Mouse (Mus musculus) kidney, embryonic 15.5 days (tissue): ENCODE results near the gene Pik3r5. TPM values are rescaled to one million over a fixed set of nuclear protein-coding genes. Genes with fewer than 3 reads are reported as not detected.

Experiments used
- ATAC-seq: fragments of 200-750 bp; cut with Nextera tagmentation; replicated peaks from 2 replicates; pipeline ENCODE4 v1.8.0; 2017; ENCODE audit warnings: moderate TSS enrichment; ENCODE audit not compliant: low FRiP score
- H3K27ac ChIP-seq: fragments of 300-500 bp; sonication (generic); 2 replicates; pipeline ENCODE4 v1.5.1; 2015; ENCODE audit warnings: mild to moderate bottlenecking, inconsistent platforms
- H3K27me3 ChIP-seq: fragments of 300-500 bp; sonication (generic); 2 replicates; pipeline ENCODE4 v1.6.1; 2015; ENCODE audit warnings: inconsistent platforms
- H3K36me3 ChIP-seq: fragments of 300-500 bp; sonication (generic); 2 replicates; pipeline ENCODE4 v1.6.1; 2015; ENCODE audit warnings: inconsistent platforms
- H3K4me1 ChIP-seq: fragments of 300-500 bp; sonication (generic); 2 replicates; pipeline ENCODE4 v1.6.1; 2015; ENCODE audit warnings: inconsistent platforms
- H3K4me2 ChIP-seq: fragments of 300-500 bp; sonication (generic); 2 replicates; pipeline ENCODE4 v1.6.1; 2015; ENCODE audit warnings: moderate library complexity, mild to moderate bottlenecking, inconsistent platforms
- H3K4me3 ChIP-seq: fragments of 300-500 bp; sonication (generic); replicated peaks from 2 replicates; pipeline ENCODE4 v1.5.1; 2015; ENCODE audit warnings: mild to moderate bottlenecking, inconsistent platforms
- H3K9ac ChIP-seq: fragments of 300-500 bp; sonication (generic); 2 replicates; pipeline ENCODE4 v1.6.1; 2015; ENCODE audit warnings: mild to moderate bottlenecking, inconsistent platforms
- H3K9me3 ChIP-seq: fragments of 300-500 bp; sonication (generic); replicated peaks from 2 replicates; pipeline ENCODE4 v1.6.1; 2016; ENCODE audit warnings: inconsistent platforms
- WGBS: fragments of 180-500 bp; shearing (Covaris S2); methylation state at CpG from one replicate; pipeline ENCODE4 v1.1.7; 2015; ENCODE audit warnings: mixed read lengths; 5-methylcytosine and 5-hydroxymethylcytosine counted together
- polyA plus RNA-seq: library from polyadenylated mRNA; unstranded; fragments of >200 nt; fragmentation: Nextera tagmentation; extraction: Ambion mirVana; gene quantifications from 2 replicates; pipeline ENCODE4 v1.2.1, GENCODE M21; 2015

Gene Pik3r5
- polyA plus RNA-seq, 1 experiment from 2014 or later = 0.68 TPM

- H3K27me3 ChIP-seq = peaks cover 93% of the 10 kb centered on the region
Observed at GRCm38 (mm10) chr11:68390381-68391287, 41.3 kb upstream of the Pik3r5 start.

GRCm38 (mm10) chr11:68393897-68394490 is 37.9 kb upstream of the Pik3r5 start:
- WGBS = 67% methylated on average over 2 of the region's 2 CpGs
- Histone ChIP-seq H3K9me3 (no peaks in the 10 kb centered on the region), H3K4me3 (no peak overlapping the region), H3K36me3 (no peaks in the 10 kb centered on the region), H3K9ac (no peak overlapping the region), H3K27ac (no peak overlapping the region), H3K27me3 (peaks cover 95% of the 10 kb centered on the region), H3K4me1 (peaks cover 15% of the 10 kb centered on the region), H3K4me2 (no peak overlapping the region)
- no peak for ATAC-seq

More at GRCm38 (mm10) chr11:68390381-68391287, 41.3 kb upstream of the Pik3r5 start:
- ATAC-seq = no peak
- H3K36me3 ChIP-seq = no peaks in the 10 kb centered on the region
- no peak overlapping the region for H3K9ac ChIP-seq
- peaks cover 32% of the 10 kb centered on the region for H3K4me1 ChIP-seq
- no peaks in the 10 kb centered on the region for H3K9me3 ChIP-seq
- no peak overlapping the region for H3K27ac ChIP-seq
- 14% methylated on average over 19 of the region's 19 CpGs for WGBS
- no peak overlapping the region for H3K4me3 ChIP-seq
- no peak overlapping the region for H3K4me2 ChIP-seq

- Histone ChIP-seq H3K4me1 (peaks cover 21% of the 10 kb centered on the region), H3K9me3 (no peaks in the 10 kb centered on the region), H3K27ac (no peak overlapping the region), H3K4me2 (no peak overlapping the region), H3K36me3 (no peaks in the 10 kb centered on the region), H3K4me3 (no peak overlapping the region), H3K27me3 (peaks cover 95% of the 10 kb centered on the region), H3K9ac (no peak overlapping the region)
- no peak for ATAC-seq
- 59% methylated on average over 4 of the region's 4 CpGs for WGBS
Observed at GRCm38 (mm10) chr11:68394749-68395148, 37.2 kb upstream of the Pik3r5 start.

GRCm38 (mm10) chr11:68395546-68395945 is 36.4 kb upstream of the Pik3r5 start:
- 52% methylated on average over 5 of the region's 5 CpGs for WGBS
- Histone ChIP-seq H3K4me3 (no peak overlapping the region), H3K4me2 (no peak overlapping the region), H3K9me3 (no peaks in the 10 kb centered on the region), H3K27me3 (peaks cover 97% of the 10 kb centered on the region), H3K9ac (no peak overlapping the region), H3K27ac (no peak overlapping the region), H3K36me3 (no peaks in the 10 kb centered on the region), H3K4me1 (peaks cover 26% of the 10 kb centered on the region)
- ATAC-seq = no peak

GRCm38 (mm10) chr11:68398891-68399547 is 32.9 kb upstream of the Pik3r5 start:
- Histone ChIP-seq H3K27ac (no peak overlapping the region), H3K36me3 (no peaks in the 10 kb centered on the region), H3K4me1 (peaks cover 23% of the 10 kb centered on the region), H3K4me3 (peak overlapping the region; percentile 56), H3K9ac (no peak overlapping the region), H3K27me3 (peaks cover 97% of the 10 kb centered on the region), H3K9me3 (no peaks in the 10 kb centered on the region), H3K4me2 (peak overlapping the region; percentile 98)
- whole genome bisulfite sequencing = 18% methylated on average over 24 of the region's 24 CpGs
- ATAC-seq = no peak

- WGBS = under 1% methylated on average over 42 of the region's 47 CpGs
- Histone ChIP-seq H3K9ac (peak overlapping the region; percentile 41; the same call in 1 of the 2 replicates), H3K36me3 (no peaks in the 10 kb centered on the region), H3K4me3 (peak overlapping the region; percentile 56), H3K4me1 (peaks cover 23% of the 10 kb centered on the region), H3K4me2 (peak overlapping the region; percentile 98), H3K27ac (no peak overlapping the region), H3K27me3 (peaks cover 91% of the 10 kb centered on the region), H3K9me3 (no peaks in the 10 kb centered on the region)
- ATAC-seq = peak; percentile 46
Observed at GRCm38 (mm10) chr11:68399548-68400020, 32.3 kb upstream of the Pik3r5 start.

- Histone ChIP-seq H3K27ac (no peak overlapping the region), H3K4me2 (peak overlapping the region; percentile 98), H3K36me3 (no peaks in the 10 kb centered on the region), H3K4me1 (peaks cover 23% of the 10 kb centered on the region), H3K4me3 (peak overlapping the region; percentile 56), H3K9me3 (no peaks in the 10 kb centered on the region), H3K9ac (peak overlapping the region; percentile 41), H3K27me3 (peaks cover 86% of the 10 kb centered on the region)
- peak; percentile 80 for ATAC-seq
- WGBS = under 1% methylated on average over 54 of the region's 57 CpGs
Observed at GRCm38 (mm10) chr11:68400021-68400671, 31.8 kb upstream of the Pik3r5 start.

- Histone ChIP-seq H3K27ac (no peak within 1 kb of the TSS), H3K9ac (peak within 1 kb of the TSS; percentile 41), H3K4me3 (peak within 1 kb of the TSS; percentile 56), H3K4me2 (peak within 1 kb of the TSS; percentile 98), H3K36me3 (no peaks in the 10 kb centered on the region), H3K4me1 (peaks cover 22% of the 10 kb centered on the region), H3K27me3 (peaks cover 79% of the 10 kb centered on the region), H3K9me3 (no peaks in the 10 kb centered on the region)
- 9% methylated on average over 11 of the region's 11 CpGs for WGBS
- ATAC-seq = no peak
Observed at GRCm38 (mm10) chr11:68400727-68401219, 31.1 kb upstream of the Pik3r5 start, which contains the start of gene Ntn1. TSS of gene Ntn1 (minus strand) at chr11:68400823.

- Histone ChIP-seq H3K27me3 (peaks cover 73% of the 10 kb centered on the region), H3K4me1 (peaks cover 21% of the 10 kb centered on the region), H3K27ac (no peak overlapping the region), H3K9me3 (no peaks in the 10 kb centered on the region), H3K36me3 (no peaks in the 10 kb centered on the region), H3K4me3 (no peak overlapping the region), H3K9ac (no peak overlapping the region), H3K4me2 (no peak overlapping the region)
- WGBS = 31% methylated on average over 5 of the region's 5 CpGs
- ATAC-seq = no peak
Observed at GRCm38 (mm10) chr11:68401428-68401827, 30.5 kb upstream of the Pik3r5 start.

- no peak for ATAC-seq
- H3K36me3 ChIP-seq = no peaks in the 10 kb centered on the region
- no peaks in the 10 kb centered on the region for H3K9me3 ChIP-seq
- H3K27ac ChIP-seq = no peak overlapping the region
- 55% methylated on average over 4 of the region's 4 CpGs for WGBS
- peaks cover 45% of the 10 kb centered on the region for H3K27me3 ChIP-seq
- no peak overlapping the region for H3K9ac ChIP-seq
- H3K4me3 ChIP-seq = no peak overlapping the region
- peaks cover 17% of the 10 kb centered on the region for H3K4me1 ChIP-seq
- H3K4me2 ChIP-seq = no peak overlapping the region
Observed at GRCm38 (mm10) chr11:68404185-68404584, 27.7 kb upstream of the Pik3r5 start.

GRCm38 (mm10) chr11:68405576-68405975 is 26.3 kb upstream of the Pik3r5 start:
- WGBS = 90% methylated on average over 8 of the region's 8 CpGs
- ATAC-seq = no peak
- no peak overlapping the region for H3K9ac ChIP-seq
- H3K36me3 ChIP-seq = no peaks in the 10 kb centered on the region
- peaks cover 31% of the 10 kb centered on the region for H3K27me3 ChIP-seq
- H3K27ac ChIP-seq = no peak overlapping the region
- H3K4me1 ChIP-seq = peaks cover 4% of the 10 kb centered on the region
- no peak overlapping the region for H3K4me2 ChIP-seq
- H3K9me3 ChIP-seq = no peaks in the 10 kb centered on the region
- no peak overlapping the region for H3K4me3 ChIP-seq
